Mouse (Mus musculus) WW6 (cell line): Measurements from ENCODE around the gene Lrch1.

ENCODE experiments used
- DNase-seq: peaks from one replicate; pipeline ENCODE4 v3.0.0-alpha.2; 2013; ENCODE audit warnings: low read depth, low spot score

Gene Lrch1

GRCm38 (mm10) chr14:74946751-74947375 is 813 bp downstream of the Lrch1 start:
- no peak for DNase-seq

DNA sequence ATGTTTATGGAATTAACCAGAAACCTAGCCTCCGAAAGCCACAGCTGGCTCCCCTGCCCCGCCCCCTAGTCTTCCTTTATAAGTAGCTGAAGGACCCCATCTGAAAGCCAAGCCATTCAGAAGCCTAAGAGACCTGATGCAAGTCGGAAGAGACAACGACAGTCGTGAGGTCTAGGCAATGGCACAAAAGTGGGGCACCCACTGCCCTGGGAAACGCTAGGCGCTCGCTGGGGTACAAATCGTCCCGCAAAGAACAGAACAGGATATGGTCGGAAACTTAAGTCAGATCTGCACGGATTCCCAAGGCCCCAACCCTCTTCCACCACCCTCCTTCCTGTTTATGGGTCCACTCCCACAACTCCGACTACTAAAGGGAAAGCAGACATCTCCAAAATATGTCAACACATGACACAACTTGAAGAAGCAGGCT is 1.3 kb downstream of the Lrch1 start:
- DNase-seq: no peak

DNA sequence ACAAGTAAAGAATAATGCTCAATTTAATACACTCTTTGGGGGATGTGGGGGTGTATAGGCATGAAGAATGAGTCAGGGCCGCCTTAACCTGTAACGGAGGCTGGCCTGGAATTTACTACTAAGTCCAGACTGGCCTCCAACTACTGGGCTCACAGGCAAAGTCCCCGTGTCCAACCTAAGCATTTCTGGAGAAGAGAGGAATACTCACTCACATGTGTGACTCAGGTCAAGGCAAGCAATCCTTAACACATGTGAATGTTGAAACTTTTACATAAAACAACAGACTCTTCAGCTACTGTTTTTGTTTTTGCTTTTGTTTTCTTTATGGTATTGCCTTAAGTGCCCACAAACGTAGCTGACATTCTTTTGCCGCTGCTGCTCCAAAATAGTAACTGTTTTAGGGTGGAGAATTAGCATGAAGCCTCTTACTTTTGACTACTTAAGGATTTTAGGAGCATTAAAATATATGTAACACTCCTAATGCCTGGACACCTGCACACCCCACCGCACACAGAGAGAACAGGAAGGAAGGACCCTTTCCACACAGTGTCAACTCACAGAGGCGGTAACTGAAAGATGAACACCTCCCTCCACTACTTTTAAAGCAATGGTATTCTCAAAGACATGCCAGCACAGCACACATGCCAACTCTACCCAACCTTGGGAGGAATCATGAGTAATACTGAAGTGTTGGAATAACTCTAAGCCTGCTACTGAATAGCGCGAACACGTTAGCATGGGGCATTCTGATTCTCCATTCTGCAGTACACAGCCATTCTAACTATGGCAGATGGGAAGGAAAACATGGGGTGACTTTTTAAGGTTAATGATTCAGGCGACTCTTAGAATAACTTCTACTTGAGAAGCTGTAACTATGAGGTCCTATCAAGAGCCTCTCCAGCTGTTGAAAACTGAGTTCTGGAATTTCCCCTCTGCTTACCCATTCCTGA is 2.1 kb downstream of the Lrch1 start:
- DNase-seq: no peak

- no peak for DNase-seq
Measured at GRCm38 (mm10) chr14:74944128-74944755, 3.4 kb downstream of the Lrch1 start.

DNA sequence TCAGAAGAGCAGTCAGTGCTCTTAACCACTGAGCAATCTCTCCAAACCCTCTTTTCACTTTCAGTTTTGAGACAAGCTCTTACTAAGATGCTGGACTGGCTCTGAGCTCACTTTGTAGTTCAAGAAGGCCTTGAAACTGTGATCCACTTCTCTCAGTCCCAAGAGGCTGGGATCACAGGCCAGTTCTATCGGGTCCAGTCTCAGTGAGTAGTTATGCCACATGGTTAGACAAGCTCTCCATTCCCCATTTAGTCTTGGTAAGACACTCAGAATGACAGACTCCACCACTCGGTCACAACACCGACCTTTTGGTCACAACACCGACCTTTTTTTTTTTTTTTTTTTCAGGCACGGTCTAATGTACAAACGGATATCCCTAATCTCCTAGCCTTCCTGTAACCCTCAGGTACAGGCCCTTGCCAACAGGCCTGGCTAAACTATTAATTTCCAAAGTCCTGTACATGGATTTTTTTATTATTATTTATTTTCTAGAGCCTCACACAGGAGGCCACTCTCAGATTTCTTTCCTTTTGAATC is 4.0 kb downstream of the Lrch1 start:
- DNase-seq: no peak

DNA sequence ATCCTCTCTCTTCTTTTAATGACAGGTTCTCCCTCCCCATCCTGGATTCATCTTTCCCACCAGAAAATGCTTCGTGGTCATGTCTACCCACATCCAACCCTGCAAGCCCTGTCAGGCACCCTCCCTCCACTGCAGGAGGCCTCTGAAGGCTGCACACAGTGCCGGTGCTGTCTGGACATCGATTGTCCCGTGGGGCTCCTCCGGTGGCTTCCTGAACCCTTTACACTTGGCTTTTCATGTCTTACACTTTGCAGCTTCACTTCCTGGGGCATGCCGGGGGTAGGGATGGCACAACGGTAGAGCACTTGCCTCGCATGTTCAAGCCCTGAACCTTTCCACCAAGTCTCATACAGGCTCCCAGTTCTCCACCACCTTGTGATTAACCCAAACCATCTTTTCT is 4.7 kb downstream of the Lrch1 start:
- no peak for DNase-seq

- no peak for DNase-seq
Measured at GRCm38 (mm10) chr14:74941591-74941990, 6.1 kb downstream of the Lrch1 start.

GRCm38 (mm10) chr14:74940741-74941140 is 6.9 kb downstream of the Lrch1 start:
- no peak for DNase-seq

GRCm38 (mm10) chr14:74939355-74939754 is 8.3 kb downstream of the Lrch1 start:
- DNase-seq: no peak

GRCm38 (mm10) chr14:74938896-74939295 is 8.8 kb downstream of the Lrch1 start:
- DNase-seq: no peak

DNA sequence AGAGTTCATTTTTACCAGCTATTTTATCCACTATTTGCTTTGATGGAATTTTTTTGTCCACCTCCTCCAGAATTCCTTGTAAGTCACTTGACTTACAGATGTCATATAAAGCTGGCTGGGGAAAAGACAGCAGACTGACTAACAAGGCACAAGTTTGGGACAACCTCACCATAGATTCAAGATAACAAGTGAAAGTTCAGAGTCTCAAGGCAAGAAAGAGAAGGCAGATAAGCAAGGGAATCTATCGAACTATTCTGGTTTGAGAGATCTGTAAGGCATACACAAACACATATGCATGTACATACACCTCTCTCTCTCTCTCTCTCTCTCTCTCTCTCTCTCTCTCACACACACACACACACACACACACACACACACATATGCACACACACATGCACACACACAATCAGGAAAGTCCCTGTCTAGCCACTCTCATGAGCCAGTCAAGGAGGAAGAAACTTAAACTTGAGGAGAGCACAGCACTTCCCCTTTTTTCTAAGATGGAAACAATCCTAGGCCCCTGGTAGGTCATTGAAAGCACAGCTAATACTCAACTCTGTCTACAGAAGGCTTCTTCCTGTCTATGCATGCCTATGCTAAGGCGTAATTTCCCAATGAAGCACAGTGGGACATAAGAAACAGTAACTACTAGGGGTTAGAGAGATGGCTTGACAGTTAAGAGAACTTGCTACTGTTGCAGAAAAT is 11.0 kb downstream of the Lrch1 start:
- DNase-seq: no peak

DNA sequence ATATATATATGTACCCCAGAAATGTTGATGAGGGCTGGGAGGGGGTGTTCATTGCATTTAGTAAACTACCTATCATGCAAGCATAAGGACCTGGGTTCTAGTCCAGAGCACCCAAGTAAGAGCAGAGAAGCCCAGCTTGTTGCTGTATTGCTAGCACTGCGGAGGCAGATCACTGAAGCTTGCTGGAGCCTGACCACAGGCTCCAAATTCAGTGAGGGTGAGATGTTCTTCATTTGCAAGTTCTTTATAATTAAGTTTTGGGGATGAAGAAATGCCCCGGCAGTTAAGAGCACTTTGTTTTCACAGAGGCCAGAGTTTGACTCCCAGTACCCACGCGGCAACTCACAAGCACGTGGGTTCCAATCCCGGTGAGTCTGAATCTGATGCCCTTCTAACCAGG is 12.6 kb downstream of the Lrch1 start:
- no peak for DNase-seq

DNA sequence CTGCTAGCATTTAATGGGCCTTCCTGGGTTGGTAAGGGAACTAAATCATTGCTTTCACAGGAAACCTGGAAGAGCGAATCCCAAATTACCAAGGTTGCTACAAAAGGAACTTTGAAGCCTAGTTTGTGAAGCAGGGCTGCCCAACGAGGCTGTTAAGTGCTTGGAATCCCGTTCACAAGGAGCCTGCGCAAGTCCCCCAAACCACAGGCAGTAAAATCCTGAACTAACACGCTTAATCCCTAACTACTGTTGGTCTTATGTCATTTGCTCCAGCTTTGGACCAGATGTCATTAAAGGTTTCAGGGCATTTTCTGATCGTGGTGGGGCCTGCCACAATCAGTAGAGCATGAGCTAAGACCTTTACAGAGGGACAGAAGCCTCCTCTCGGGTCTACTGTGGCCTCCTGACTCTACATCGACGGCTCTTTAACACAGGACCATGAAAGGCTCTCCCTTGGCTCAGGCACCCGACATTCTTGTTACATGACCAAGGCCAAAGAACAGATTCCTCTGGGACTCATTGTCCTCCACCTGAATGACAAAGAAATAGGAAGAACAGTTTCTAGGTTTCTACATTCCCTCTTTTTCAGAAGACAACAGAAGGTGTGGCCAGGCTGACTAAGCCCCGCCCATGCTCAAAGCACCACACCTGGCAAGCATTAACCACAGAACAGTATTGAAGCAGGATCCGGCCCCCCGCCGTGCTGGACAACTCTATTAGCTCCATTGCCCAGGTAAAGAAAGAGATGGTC is 13.5 kb downstream of the Lrch1 start:
- peak; percentile 33 for DNase-seq

DNA sequence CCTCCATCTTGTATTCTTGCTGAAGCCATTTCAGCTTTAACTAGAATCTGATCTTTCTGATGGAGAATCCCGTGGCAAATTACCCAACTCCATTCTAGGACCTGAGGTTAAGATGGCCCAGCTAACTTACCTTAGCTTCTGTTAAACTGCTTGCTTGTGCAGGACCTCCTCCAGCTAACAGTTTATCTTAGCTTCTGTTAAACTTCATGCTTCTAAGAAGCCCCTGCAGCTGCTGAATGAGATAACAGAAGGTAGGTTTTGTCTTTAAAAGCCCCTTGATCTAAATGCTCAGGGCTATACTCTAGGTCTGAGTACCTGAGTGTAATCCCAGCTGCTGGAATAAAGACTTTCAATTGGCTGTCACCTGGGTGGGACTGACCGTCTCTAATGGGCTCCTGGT is 17.9 kb downstream of the Lrch1 start:
- no peak for DNase-seq

GRCm38 (mm10) chr14:74928809-74929432 is 18.8 kb downstream of the Lrch1 start:
- no peak for DNase-seq

GRCm38 (mm10) chr14:74926899-74927571 is 20.6 kb downstream of the Lrch1 start:
- no peak for DNase-seq

- no peak for DNase-seq
Measured at GRCm38 (mm10) chr14:74925951-74926517, 21.6 kb downstream of the Lrch1 start.

DNA sequence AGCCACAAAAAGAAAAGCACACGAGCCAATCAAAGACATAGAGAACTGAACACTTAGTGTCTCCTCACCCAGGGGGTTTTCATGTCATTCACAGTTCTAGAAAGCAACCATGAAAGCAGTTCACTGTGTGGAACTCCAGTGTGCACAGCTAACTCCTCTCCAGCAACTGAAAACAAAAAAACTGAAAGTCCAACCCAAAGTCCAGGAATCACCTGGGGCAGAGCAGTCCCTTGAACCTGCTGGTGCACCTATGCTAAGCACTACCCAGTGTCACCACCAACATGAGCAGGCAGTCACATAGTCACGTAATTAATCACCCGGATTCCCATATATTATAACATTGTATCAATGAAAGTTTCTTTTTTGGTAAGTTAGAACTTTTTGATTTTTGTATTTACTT is 23.2 kb downstream of the Lrch1 start:
- DNase-seq: no peak

DNA sequence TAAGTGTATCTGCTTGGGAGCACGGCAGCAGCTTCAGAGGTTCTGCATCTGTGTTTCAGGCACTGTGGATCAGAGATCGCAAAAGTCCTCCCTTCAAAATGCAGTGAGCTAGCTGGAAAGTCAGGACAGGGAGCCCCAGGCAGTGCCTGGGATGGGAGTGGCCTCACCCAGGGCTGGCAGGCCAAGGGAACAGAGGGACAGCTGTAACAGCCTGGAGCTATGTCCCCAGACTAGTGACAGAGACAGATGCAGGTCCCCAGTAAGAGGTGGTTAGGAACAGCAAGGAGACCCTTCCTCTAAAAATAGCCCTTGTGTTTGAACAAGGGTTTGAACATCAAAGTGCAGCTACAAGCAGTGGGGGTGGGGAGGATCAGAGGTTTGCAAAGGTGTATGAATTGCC is 23.6 kb downstream of the Lrch1 start:
- no peak for DNase-seq
